Mouse (Mus musculus) C2C12 (cell line): ENCODE data around the gene Grcc10.

Source experiments
- CEBPB ChIP-seq: IDR thresholded peaks from one replicate; pipeline ENCODE4 v1.6.1; 2011; ENCODE audit warnings: low read depth, mild to moderate bottlenecking, control low read depth, moderate library complexity
- CTCF ChIP-seq: IDR thresholded peaks from one replicate; pipeline ENCODE4 v1.5.1; 2011; ENCODE audit not compliant: control insufficient read depth, insufficient read depth, insufficient read length
- MAX ChIP-seq: IDR thresholded peaks from one replicate; pipeline ENCODE4 v1.6.1; 2011; ENCODE audit warnings: mild to moderate bottlenecking, control low read depth
- MYOD1 ChIP-seq: IDR thresholded peaks from one replicate; pipeline ENCODE4 v1.6.1; 2011; ENCODE audit warnings: low read depth; ENCODE audit not compliant: control insufficient read depth, insufficient read length
- MYOG ChIP-seq: IDR thresholded peaks from one replicate; pipeline ENCODE4 v1.6.1; 2011; ENCODE audit not compliant: control insufficient read depth, insufficient read length; ENCODE audit errors: extremely low read depth
- USF1 ChIP-seq: IDR thresholded peaks from one replicate; pipeline ENCODE4 v1.6.1; 2011; ENCODE audit warnings: low read depth, mild to moderate bottlenecking, control low read depth, moderate library complexity

- TF ChIP-seq CTCF (no peak), MAX (no peak), USF1 (no peak), CEBPB (no peak), MYOD1 (no peak), MYOG (no peak)
These were observed 5.8 kb upstream of the Grcc10 start for GRCm38 (mm10) chr6:124746654-124747632.
